Mouse (Mus musculus) telencephalon, adult 2 months (tissue): Measurements from ENCODE around the gene Krtap20-2.
"Not testable (repeated sequence)": the region's sequence is repeated elsewhere in the genome, so short reads cannot be mapped to it uniquely, and the experiment has no call there.

Source experiments
- DNase-seq: peaks from one replicate; pipeline ENCODE4 v3.0.0-alpha.2; 2011; ENCODE audit warnings: low read depth, low spot score

The Krtap20-2 gene

GRCm38 (mm10) chr16:89205561-89205960 is at the start of gene Krtap20-2:
Gene Krtap20-2, plus strand, starts transcription at chr16:89205861.
- no peak for DNase-seq

GRCm38 (mm10) chr16:89157652-89158051 is 48.0 kb upstream of the Krtap20-2 start, which contains the start of gene Gm9789:
Gene Gm9789, plus strand, starts transcription at chr16:89157952.
- DNase-seq, result no peak

GRCm38 (mm10) chr16:89169190-89169589 is 36.5 kb upstream of the Krtap20-2 start, which contains the start of gene Gm7735:
Gene Gm7735, plus strand, starts transcription at chr16:89169490.
- DNase-seq, result not testable (repeated sequence)

GRCm38 (mm10) chr16:89174435-89174834 is 31.2 kb upstream of the Krtap20-2 start, which contains the start of gene 1110057P08Rik:
Gene 1110057P08Rik, plus strand, starts transcription at chr16:89174735.
- DNase-seq, result no peak

- no peak for DNase-seq
Observed at GRCm38 (mm10) chr16:89188621-89189020, 17.0 kb upstream of the Krtap20-2 start.
